Mouse (Mus musculus) left cerebral cortex, postnatal 14 days (tissue): ENCODE data around the gene Klhl2. TPM values are rescaled to one million over a fixed set of nuclear protein-coding genes. Genes with fewer than 3 reads are reported as not detected.

Experiments
- DNase-seq, 2 experiments: peaks; one replicate each; pipeline ENCODE4 v3.0.0; 2021 to 2022; ENCODE audit warnings: low spot score in 2 of 2, mixed read lengths in 1 of 2
- intact Hi-C: fragments of 180-260 bp; cut with DNase I; formaldehyde crosslinking; loops from one replicate; pipeline ENCODE4 v1.15.1; 2025
- total RNA-seq, 2 experiments: library from RNA; stranded (reverse); gene quantifications; 2 replicates each; pipeline ENCODE4 v1.2.3; 2021

The Klhl2 gene
- total RNA-seq, 2 experiments from 2014 or later = 139 to 140 TPM

DNA sequence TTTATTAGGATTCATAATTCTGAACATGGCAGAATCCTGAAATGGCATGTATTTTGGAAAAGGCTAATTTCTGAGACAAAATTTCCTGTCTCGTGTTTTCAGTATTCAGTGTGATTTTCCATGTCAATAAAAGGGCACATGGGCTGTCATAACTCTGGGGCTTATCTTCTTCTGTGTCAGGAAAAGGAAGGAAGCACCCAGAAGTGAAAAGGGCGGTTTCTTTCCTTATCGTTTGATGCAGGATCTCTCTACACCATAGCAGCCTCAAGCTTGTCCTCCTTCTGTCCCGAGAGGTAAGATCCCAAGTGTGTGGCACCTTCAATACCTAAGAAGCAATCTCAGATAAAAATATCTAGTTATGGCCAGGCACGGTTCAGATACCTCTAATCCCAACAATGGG, 65.6 kb downstream of the Klhl2 start:
- intact Hi-C loops = no loop called here

DNA sequence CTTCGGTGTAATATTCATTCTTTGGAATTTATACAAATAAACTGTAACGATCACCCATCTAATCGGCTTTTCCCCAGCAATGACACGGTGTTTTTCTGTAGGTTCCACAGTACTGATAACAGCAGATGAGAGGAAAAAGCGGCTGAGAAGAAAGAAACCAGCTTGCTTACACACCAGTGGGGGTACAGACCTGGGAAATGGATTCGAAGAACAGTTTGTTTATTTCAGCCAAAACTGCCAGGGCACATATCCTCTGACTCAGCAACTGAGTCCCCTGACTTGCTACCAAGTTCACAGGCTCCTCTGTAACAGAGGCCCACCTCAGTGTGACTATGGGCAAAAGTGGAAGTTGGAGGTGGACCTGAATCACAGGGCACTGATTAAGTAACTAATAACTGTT, 67.9 kb downstream of the Klhl2 start:
- no peak for DNase-seq
- intact Hi-C loops = no loop called here

More for the DNA sequence above, 65.6 kb downstream of the Klhl2 start:
- no peak for DNase-seq

DNA sequence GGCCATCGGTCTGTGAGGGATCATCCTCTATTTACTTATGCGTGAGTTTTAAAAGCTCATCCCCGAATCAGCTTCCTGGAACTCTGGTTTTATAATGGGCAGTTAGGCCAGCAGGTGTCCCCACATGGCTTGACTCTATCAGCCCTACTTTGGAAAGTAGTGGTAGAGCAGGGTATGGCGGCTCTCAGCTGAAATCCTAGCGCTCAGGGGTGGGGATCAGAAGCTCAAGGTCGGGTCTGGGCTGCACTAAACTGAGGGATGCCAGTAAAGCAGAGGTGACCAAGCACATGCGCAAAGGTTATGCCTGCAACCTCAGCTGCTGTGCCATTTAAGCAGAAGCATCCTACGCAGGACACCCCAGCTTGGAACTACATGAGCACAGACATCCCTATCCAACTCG, 71.9 kb downstream of the Klhl2 start:
- no peak for DNase-seq
- intact Hi-C loops = loop anchor here (5.0 kb wide), 1 partner anchor 164 kb away; no protein-coding TSS in a partner anchor

DNA sequence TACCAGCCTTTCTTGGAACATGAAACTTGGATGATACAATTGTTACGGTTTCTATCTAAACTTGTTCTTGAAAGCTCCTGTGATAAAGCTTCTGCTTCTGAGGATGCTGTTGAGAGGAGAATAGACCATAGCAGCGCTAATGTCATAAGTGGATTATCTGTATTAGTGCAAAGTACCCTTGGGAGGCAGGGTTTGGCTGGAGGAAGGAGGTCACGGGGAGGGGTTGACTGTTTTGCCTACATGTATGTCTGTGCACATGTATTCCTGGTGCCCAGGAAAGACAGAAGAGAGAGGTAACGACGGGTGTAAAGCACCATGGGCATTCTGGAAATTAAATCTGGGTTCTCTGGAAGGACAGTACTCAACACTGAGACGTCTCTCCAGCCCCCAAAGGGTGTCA, 75.7 kb downstream of the Klhl2 start:
- no peak for DNase-seq
- intact Hi-C loops = no loop called here

DNA sequence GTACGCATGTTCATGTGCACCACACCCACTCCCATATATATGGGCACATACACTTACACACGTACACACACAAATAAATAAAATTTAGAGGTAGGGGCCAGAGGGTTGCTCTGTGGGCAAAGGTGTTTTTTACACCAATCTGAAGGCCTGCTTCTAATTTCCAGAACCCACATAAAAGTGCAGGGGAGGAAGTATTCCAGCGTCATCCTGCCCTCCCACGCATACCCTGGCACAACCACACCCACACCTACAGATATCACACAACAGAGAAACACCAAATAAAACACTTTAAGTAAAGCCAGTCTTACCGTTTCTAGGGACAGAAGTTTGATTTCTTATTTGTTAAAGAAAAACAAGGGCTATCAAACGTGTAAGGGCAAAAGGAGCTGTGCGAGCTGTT, 79.0 kb downstream of the Klhl2 start:
- intact Hi-C loops = no loop called here
- no peak for DNase-seq

DNA sequence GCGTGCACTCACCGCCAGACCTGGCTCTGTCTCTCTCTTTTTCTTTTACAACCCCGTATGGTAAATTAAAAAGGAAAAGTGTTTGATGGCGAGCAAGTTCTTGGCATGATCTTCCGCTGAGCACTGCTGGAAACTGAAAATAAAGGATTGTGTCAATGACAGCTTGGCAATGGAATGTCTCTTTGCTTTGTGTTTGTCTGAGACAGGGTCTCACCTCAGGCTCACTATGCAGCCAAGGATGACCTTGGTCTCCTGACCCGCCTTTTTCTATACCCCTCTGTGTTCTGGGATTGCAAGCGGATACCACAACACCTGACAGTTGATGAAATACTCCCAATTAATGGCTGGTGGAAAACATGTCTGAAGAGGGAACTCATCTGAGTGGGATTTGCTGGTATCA, 80.2 kb downstream of the Klhl2 start:
- DNase-seq = no peak
- intact Hi-C loops = no loop called here

DNA sequence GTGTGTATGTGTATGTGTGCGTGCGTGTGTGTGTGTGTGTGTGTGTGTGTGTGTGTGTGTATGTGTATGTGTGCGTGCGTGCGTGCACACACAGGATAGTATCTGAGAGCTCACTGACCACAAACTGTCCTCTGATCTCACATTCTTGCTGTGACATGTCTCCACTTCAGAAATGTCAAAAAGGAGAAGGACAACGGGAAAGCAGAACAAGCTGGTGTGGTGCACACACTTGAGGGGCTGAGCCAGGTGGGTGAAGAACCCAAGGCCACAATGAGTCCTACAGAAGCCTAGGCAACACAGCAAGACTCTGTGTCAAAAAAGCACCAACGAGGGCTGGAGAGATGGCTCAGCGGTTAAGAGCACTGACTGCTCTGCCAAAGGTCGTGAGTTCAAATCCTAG, 81.2 kb downstream of the Klhl2 start:
- no peak for DNase-seq
- intact Hi-C loops = no loop called here

DNA sequence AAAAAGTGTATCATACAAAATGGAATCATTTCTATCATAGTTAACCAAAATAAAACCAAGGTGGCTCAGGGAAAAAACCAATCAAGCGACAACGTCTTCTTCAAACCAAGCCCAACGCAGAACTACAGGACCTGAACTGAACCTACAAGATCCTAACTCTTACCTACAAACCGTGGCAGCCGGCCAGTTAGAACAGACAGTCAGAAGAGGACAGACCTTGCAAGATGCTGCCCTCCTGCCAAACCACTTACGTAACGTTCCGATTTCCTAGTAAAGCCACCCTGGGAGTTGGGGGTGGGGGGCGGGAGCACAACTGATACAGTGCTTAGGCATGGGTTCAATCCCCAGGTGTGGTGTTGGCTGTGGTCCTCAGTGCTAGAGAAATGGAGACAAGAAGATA, 82.8 kb downstream of the Klhl2 start:
- intact Hi-C loops = no loop called here
- no peak for DNase-seq

DNA sequence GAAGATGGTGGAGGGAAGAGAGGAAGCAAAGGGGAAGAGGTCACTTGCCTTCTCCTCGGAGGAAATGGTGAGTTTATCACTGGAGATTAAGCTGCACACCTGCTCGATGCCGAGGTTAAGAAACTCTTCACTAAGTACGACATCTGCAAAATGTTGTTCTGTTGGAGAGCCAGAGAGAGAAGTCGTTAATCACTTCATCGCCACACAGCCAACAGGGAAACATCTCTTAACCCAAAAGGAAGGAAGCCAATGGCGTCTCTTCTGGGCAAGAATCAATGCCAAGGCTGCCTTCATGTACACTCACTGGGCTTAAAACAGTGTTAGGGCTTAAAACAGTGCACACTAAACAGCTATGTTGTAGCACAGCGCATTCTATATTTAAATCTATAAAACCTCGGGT, 85.7 kb downstream of the Klhl2 start:
- intact Hi-C loops = loop anchor here (5.0 kb wide), 1 partner anchor 178 kb away; no protein-coding TSS in a partner anchor
- no peak for DNase-seq

DNA sequence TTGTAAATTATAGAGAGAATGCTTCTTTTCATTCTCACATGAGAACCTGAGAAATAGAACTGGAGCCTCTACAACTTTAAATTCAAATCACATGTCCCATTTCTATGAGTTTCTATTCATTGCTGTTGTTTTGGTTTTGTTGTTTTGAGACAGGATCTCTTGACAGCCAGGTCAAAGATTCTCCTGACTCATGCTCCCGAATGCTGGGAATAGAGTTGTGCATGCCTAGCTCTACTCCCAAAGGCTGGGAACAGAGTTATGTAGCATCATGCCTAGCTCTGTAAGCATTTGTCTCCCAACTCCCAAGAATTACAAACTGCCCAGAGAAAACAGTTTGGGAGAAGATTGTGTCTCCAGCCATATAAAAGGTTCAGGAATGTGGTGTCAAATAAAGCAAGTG, 87.1 kb downstream of the Klhl2 start:
- DNase-seq = no peak
- intact Hi-C loops = loop anchor here (5.0 kb wide), 1 partner anchor 180 kb away; no protein-coding TSS in a partner anchor

DNA sequence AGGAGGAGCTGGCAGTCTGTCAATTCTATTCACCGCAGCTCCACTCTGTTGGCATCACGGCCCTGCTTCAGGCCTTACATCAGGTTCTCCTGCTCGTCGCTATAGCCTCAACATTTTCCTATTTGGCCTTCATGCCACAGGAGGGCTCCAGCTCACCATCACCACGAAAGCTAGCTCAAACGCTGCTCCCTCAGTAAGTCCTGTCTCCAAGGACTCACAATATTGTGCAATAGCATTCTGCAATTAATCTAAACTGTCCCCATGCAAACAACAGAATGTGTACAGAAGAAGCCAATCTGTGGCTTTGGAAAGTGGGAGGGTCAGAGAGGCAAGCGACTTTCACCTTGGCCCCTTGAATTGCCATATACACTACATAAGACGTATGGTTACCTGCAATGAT, 88.4 kb downstream of the Klhl2 start:
- DNase-seq = peak; percentile 49 to 52
- intact Hi-C loops = loop anchor here (5.0 kb wide), 1 partner anchor 181 kb away; no protein-coding TSS in a partner anchor

DNA sequence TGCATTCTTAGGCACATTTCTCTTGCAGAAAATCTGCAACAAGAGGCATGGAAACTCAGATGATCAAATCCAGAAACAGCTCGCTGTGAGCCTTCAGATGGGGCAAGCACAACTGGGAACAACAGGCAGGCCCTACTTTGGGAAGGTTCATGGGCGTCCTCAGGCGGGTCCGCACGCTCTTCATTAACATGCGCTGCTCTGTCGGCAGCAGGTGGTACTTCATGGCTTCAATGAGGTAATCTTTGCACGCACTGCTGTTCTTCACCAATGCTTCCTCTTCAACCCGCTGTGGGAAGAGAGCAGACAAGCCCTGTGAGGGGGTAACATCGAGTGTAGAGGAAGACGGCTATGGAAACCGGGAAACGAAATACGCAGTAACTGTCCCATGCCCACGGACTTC, 91.9 kb downstream of the Klhl2 start:
- intact Hi-C loops = no loop called here
- no peak for DNase-seq

DNA sequence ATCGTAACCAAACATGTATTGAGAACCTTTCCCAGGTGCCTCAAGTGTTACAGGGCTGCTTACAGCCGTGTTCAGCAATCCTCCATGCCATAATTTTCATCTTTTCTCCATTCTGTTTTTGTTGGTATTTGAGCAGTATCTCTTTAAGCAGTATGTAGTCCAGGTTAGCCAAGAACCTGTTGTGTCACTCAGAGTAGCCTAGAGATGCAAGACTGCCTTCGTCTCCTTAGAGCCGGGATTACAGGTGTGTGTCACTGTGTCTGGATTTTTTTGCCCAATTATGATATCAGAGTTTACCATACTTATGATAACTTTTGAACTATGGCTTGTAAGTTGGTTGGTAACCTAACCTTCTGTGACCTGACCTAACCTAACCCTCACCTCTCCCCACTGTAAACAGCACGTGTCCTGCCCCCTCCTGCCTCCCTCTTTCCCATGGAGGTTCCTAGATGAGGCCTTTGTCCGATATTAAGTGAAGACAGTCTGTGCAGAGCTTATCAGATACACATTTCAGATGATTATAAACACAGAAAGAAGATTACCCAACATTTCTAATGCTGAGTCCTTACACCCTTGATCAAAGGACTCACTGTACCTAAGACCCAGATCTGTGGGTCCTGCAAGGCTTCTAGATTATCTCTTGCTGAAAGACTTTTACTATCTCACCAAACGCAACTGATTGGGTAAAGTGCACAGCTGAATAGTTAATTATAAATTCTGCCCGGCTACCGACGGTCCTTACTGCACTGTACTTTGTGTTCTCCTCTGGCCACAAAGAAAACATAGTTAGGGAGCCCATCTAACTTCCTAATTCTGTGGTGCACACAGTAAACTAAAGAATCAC, 103.4 kb downstream of the Klhl2 start:
- intact Hi-C loops = no loop called here
- no peak for DNase-seq

DNA sequence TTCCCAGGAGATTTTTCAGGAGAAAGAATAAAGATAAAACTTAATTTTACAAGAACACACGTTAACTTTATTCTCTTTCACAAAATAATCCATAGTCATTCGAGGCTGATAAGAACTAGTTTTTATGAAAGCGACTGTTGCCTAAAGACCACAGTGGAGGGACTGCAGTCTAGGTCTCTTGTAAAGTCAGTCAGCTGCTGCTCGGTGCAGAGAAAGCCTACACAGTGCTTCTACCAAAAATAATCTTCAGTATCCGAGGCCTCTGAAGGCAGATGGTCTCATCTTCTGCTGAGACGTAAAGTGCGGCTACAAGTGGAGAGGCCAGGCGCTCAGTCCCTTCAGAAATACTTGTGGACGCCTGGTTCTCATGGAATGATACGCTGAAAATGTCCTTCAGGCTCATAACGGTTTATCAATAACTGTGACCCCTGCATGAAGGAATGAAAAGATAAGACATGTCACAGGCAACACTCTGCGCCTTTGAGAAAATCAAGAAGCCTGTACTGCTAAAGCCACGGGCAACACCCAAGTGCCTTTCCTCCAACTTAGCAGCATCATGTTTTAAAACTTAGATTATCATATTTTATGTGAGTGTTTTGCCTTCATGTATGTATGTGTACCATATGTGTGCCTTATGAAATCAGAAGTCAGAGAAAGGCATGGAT, 109.1 kb downstream of the Klhl2 start:
- no peak for DNase-seq
- intact Hi-C loops = no loop called here

DNA sequence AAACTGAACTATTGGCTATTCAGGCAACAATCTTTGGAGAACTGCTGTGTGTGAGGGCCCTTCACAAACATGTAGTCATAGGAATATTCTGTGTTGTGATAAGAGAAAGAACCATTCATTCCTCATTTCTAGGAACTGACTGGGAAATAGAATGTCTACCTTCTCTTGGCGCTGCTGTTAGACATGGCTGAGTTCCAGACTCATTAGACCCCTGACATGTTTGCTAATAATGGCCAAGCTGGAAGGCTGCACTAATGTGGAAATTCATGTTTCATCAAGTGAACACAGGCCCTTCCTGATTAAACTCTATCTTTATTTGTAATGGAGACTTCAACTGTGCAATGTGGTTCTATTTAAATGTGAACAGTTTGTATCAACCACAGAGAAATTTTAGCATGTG, 110.9 kb downstream of the Klhl2 start:
- intact Hi-C loops = no loop called here

DNA sequence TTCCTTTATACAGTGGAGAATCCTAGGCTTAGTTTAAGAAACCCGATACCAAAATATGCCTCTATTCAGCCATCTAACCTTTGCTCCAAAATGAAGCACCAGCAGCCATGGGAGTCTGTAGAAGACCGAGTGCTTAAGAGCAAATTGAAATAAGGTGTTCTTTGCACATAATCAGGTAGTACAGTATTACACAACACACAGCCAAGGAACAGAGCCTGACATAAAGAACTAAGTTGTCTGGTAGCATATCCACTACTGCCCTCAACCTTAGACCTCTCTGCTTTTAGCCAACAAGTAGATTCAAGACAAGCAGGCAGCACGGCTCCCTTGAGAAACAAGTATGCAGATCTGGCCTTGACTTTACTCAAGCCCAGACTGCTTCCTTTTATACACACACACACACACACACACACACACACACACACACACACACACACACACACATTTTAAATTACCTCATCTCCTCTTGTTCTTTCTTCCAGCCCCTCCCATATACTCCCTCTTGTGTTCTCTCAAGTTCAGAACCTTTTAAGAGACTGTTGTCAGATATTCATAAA, 113.0 kb downstream of the Klhl2 start:
- intact Hi-C loops = no loop called here

More for the DNA sequence above, 110.9 kb downstream of the Klhl2 start:
- DNase-seq = no peak

DNA sequence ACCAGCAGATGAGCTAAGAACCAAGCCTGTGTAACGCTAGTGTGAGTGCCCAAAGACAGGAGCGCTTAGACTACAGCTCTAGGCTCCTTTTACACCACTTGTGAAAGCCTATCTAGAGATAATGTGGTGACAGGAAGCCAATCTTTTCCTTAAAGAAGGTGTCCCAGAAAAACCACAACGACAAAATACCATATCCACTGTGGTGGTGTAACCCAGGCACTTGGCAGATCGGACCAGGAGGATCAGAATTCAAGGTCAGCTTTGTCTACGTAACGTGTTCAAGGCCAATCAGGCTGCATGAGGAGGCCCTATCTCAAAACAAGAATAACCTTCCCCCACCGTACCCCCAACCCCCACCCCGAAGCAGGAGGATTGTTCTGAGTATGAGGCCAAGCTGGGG, 114.7 kb downstream of the Klhl2 start:
- DNase-seq = no peak
- intact Hi-C loops = no loop called here

More for the DNA sequence above, 113.0 kb downstream of the Klhl2 start:
- DNase-seq = no peak

DNA sequence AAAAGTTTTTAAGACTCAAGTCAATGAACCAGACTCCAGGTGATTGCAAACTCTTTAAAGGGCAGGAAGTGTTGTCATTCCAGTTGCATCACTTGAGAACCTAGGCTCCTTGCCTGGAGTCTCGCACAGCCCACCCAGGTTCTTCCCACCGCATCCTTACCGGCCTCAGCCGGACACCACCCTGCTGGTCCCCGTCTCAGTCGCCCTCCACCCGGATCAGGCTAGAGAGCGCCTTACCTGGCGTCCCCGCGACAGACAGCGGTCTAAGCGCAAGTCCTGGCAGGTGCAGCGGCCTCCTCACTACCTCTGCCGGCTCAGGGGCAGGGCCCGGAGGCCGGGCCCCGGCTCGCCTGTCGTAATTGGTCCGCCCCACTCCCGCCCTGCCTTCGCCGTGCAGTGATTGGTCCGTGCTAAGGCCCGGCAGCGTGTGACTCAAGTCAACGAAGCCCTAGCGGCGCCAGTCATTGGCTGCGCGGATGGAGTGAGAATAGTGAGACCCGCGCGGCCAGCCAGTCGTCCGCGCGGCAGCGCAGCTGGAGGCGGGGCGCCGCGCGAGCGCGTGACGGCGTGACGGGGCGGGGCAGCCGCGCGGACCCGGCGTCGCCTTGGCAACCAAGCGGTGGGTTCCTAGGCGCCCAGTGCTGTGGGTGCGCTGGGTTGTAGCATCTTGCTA, 116.4 kb downstream of the Klhl2 start, which contains the start of gene Msmo1:
TSS of gene Msmo1 (minus strand) at position 522 of the 673 bp plus-strand sequence.
- intact Hi-C loops = no loop called here
- peak; percentile 98 for DNase-seq

DNA sequence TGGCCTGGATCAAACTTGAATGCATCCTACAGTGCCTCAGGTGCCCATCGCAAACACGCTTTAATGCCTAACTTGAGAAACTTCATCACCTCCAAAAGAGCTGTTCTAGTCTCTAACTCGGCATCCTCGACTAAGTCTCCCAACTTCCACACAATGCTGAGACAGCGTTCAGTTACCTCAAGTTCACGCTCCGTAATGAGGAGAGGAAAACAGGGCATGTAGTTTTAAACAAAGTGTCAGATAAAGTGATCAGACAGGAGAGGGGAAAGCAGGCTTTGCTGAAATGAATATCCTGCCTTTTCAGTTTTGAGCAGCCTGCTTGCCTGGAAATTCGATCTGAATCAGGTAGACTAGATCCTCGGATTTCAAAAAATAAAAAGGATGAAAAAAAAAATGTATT, 117.2 kb downstream of the Klhl2 start:
- DNase-seq = no peak
- intact Hi-C loops = no loop called here

DNA sequence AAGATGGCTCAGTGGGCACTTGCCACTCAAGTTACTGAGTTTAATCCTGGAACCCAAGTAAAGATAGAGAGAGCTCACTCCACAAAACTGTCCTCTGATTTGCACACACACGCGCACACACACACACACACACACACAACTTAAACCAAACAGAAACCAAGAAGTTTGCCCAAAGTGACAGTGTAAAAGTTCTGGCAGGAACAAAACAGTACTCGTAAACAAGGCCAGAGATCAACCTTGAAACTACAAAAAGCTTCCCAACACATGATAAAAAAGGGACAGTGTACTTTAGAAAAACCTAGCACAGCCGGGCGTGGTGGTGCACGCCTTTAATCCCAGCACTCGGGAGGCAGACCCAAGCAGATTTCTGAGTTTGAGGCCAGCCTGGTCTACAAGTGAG, 121.7 kb downstream of the Klhl2 start:
- no peak for DNase-seq
- intact Hi-C loops = no loop called here
